Mouse (Mus musculus) kidney, adult 2 months (tissue): ENCODE results near the gene Kpnb1. TPM values are rescaled to one million over a fixed set of nuclear protein-coding genes. Genes with fewer than 3 reads are reported as not detected.

Source experiments
- DNase-seq: peaks from one replicate; pipeline ENCODE4 v3.0.0; 2021
- H3K27ac ChIP-seq: fragments of 200-500 bp; 2 replicates; pipeline ENCODE4 v1.5.1; 2012; ENCODE audit warnings: low read depth, low read length, control low read depth, inconsistent platforms; ENCODE audit not compliant: insufficient read depth
- H3K27me3 ChIP-seq: fragments of 200-500 bp; replicated peaks from 2 replicates; pipeline ENCODE4 v1.6.1; 2012; ENCODE audit warnings: mild to moderate bottlenecking, moderate library complexity, low read length, inconsistent platforms; ENCODE audit not compliant: control insufficient read depth, insufficient read depth
- H3K36me3 ChIP-seq: fragments of 200-500 bp; 2 replicates; pipeline ENCODE4 v1.6.1; 2012; ENCODE audit warnings: mild to moderate bottlenecking, moderate library complexity, low read length, inconsistent platforms; ENCODE audit not compliant: control insufficient read depth, insufficient read depth
- H3K4me1 ChIP-seq: fragments of 200-500 bp; 2 replicates; pipeline ENCODE4 v1.6.1; 2011; ENCODE audit warnings: low read length; ENCODE audit not compliant: control insufficient read depth, insufficient read depth
- H3K4me3 ChIP-seq: fragments of 200-500 bp; 2 replicates; pipeline ENCODE4 v1.5.1; 2011; ENCODE audit warnings: mild to moderate bottlenecking, low read depth, low read length, control low read depth; ENCODE audit not compliant: insufficient read depth
- CTCF ChIP-seq: fragments of 200-500 bp; conservative IDR thresholded peaks from 2 replicates; pipeline ENCODE4 v1.5.1; 2011; ENCODE audit warnings: low read depth, mild to moderate bottlenecking, control low read depth, low read length, moderate library complexity, mixed read lengths; ENCODE audit not compliant: insufficient read depth, insufficient read length
- POLR2A ChIP-seq: fragments of 200-500 bp; IDR thresholded peaks from one replicate; pipeline ENCODE4 v1.6.1; 2011; ENCODE audit warnings: low read depth, low read length, control low read depth
- WGBS: fragments of 180-500 bp; shearing (Covaris S2); methylation state at CpG from one replicate; pipeline ENCODE4 v1.1.7; 2018; 5-methylcytosine and 5-hydroxymethylcytosine counted together
- polyA plus RNA-seq: library from polyadenylated mRNA; depleted of rRNA; stranded (reverse); fragments of >200 nt; gene quantifications from 2 replicates; pipeline ENCODE4 v1.2.3, GENCODE M21; 2012

The Kpnb1 gene
- polyA plus RNA-seq, 1 experiment, result 25.6 TPM

GRCm38 (mm10) chr11:97186947-97187763 is 526 bp downstream of the Kpnb1 start:
- H3K4me1 ChIP-seq, result peaks cover 4% of the 10 kb centered on the region; the same call in 1 of the 2 replicates
- under 1% methylated on average over 70 of the region's 74 CpGs for WGBS
- DNase-seq, result peak; percentile 98
- peak overlapping the region; percentile 87 for H3K4me3 ChIP-seq
- no peaks in the 10 kb centered on the region for H3K27me3 ChIP-seq
- H3K36me3 ChIP-seq, result peaks cover 3% of the 10 kb centered on the region; the same call in 1 of the 2 replicates
- TF ChIP-seq CTCF (no peak), POLR2A (no peak)
- peak overlapping the region; percentile 55 for H3K27ac ChIP-seq

- H3K4me1 ChIP-seq, result peaks cover 4% of the 10 kb centered on the region; the same call in 1 of the 2 replicates
- TF ChIP-seq POLR2A (no peak), CTCF (no peak)
- H3K27ac ChIP-seq, result no peak overlapping the region
- no peaks in the 10 kb centered on the region for H3K27me3 ChIP-seq
- WGBS, result 59% methylated on average over 5 of the region's 5 CpGs
- DNase-seq, result no peak
- H3K36me3 ChIP-seq, result peaks cover 5% of the 10 kb centered on the region; the same call in 1 of the 2 replicates
- no peak overlapping the region for H3K4me3 ChIP-seq
These were observed 1.7 kb downstream of the Kpnb1 start for GRCm38 (mm10) chr11:97185704-97186614.

- Histone ChIP-seq H3K36me3 (peaks cover 5% of the 10 kb centered on the region; the same call in 1 of the 2 replicates), H3K27ac (no peak overlapping the region), H3K4me1 (peaks cover 4% of the 10 kb centered on the region; the same call in 1 of the 2 replicates), H3K27me3 (no peaks in the 10 kb centered on the region), H3K4me3 (no peak overlapping the region)
- no peak for TF ChIP-seq POLR2A
- TF ChIP-seq CTCF, result no peak
- DNase-seq, result no peak
- 66% methylated on average over 5 of the region's 5 CpGs for WGBS
These were observed 2.8 kb downstream of the Kpnb1 start for GRCm38 (mm10) chr11:97184875-97185274.

- Histone ChIP-seq H3K27ac (no peak overlapping the region), H3K36me3 (peaks cover 5% of the 10 kb centered on the region), H3K4me1 (peaks cover 4% of the 10 kb centered on the region; the same call in 1 of the 2 replicates), H3K4me3 (no peak overlapping the region), H3K27me3 (no peaks in the 10 kb centered on the region)
- DNase-seq, result peak; percentile 67
- TF ChIP-seq POLR2A (no peak), CTCF (no peak)
- WGBS, result 49% methylated on average over 3 of the region's 3 CpGs
These were observed 5.2 kb downstream of the Kpnb1 start for GRCm38 (mm10) chr11:97182446-97182845.

GRCm38 (mm10) chr11:97181061-97181460 is 6.6 kb downstream of the Kpnb1 start:
- DNase-seq, result no peak
- WGBS, result 73% methylated on average over 5 of the region's 5 CpGs
- Histone ChIP-seq H3K27ac (no peak overlapping the region), H3K4me3 (no peak overlapping the region), H3K4me1 (peaks cover 4% of the 10 kb centered on the region; the same call in 1 of the 2 replicates), H3K36me3 (peaks cover 5% of the 10 kb centered on the region), H3K27me3 (no peaks in the 10 kb centered on the region)
- TF ChIP-seq POLR2A (no peak), CTCF (no peak)

- DNase-seq, result no peak
- peaks cover 4% of the 10 kb centered on the region; the same call in 1 of the 2 replicates for H3K4me1 ChIP-seq
- H3K36me3 ChIP-seq, result peaks cover 5% of the 10 kb centered on the region
- no peak overlapping the region for H3K27ac ChIP-seq
- H3K27me3 ChIP-seq, result no peaks in the 10 kb centered on the region
- no peak overlapping the region for H3K4me3 ChIP-seq
- WGBS, result 99% methylated on average over 2 of the region's 2 CpGs
- TF ChIP-seq POLR2A (no peak), CTCF (no peak)
These were observed 9.5 kb downstream of the Kpnb1 start for GRCm38 (mm10) chr11:97178198-97178597.

GRCm38 (mm10) chr11:97176851-97177250 is 10.8 kb downstream of the Kpnb1 start:
- Histone ChIP-seq H3K4me1 (no peaks in the 10 kb centered on the region; the same call in 1 of the 2 replicates), H3K27me3 (no peaks in the 10 kb centered on the region), H3K36me3 (peaks cover 8% of the 10 kb centered on the region), H3K27ac (no peak overlapping the region), H3K4me3 (no peak overlapping the region)
- TF ChIP-seq POLR2A (no peak), CTCF (peak; percentile 31; the same call in 1 of the 2 replicates)
- 34% methylated on average over 3 of the region's 3 CpGs for WGBS
- DNase-seq, result peak; percentile 63
